Mouse (Mus musculus) MEL (cell line): Measurements from ENCODE around the gene Yeats2. TPM values are rescaled to one million over a fixed set of nuclear protein-coding genes. Genes with fewer than 3 reads are reported as not detected.

Source experiments
- DNase-seq: peaks from one replicate; pipeline ENCODE4 v3.0.0; 2011; ENCODE audit warnings: low read depth, low spot score
- H3K27ac ChIP-seq: 2 replicates; pipeline ENCODE4 v1.5.1; 2012; ENCODE audit warnings: low read depth, mild to moderate bottlenecking, control low read depth, low read length, moderate library complexity; ENCODE audit not compliant: control insufficient read depth
- H3K27me3 ChIP-seq, 2 experiments: fragments of 150-350 bp in 1 of 2; sonication (generic) in 1 of 2; 2 replicates each; pipeline ENCODE4 v1.6.1; 2012; ENCODE audit warnings: low read length in 2 of 2, mild to moderate bottlenecking in 2 of 2, improper control_type of control experiment in 1 of 2, moderate library complexity in 1 of 2; ENCODE audit not compliant: insufficient read depth in 2 of 2, control insufficient read depth in 1 of 2
- H3K36me3 ChIP-seq, 2 experiments: 2 replicates each; pipeline ENCODE4 v1.6.1; 2012 to 2014; ENCODE audit warnings: low read length in 2 of 2, improper control_type of control experiment in 1 of 2, inconsistent platforms in 1 of 2, mild to moderate bottlenecking in 1 of 2; ENCODE audit not compliant: insufficient read depth in 2 of 2, control insufficient read depth in 1 of 2
- H3K4me1 ChIP-seq, 2 experiments: fragments of 150-350 bp in 1 of 2; sonication (generic) in 1 of 2; 2 replicates each; pipeline ENCODE4 v1.6.1; 2012; ENCODE audit warnings: low read length in 2 of 2, improper control_type of control experiment in 1 of 2, mild to moderate bottlenecking in 1 of 2; ENCODE audit not compliant: insufficient read depth in 2 of 2, control insufficient read depth in 1 of 2
- H3K4me3 ChIP-seq, 2 experiments: fragments of 150-350 bp in 1 of 2; sonication (generic) in 1 of 2; 2 replicates each; pipeline ENCODE4 v1.5.1; 2012; ENCODE audit warnings: low read depth in 2 of 2, low read length in 2 of 2, mild to moderate bottlenecking in 2 of 2, moderate library complexity in 2 of 2, control low read depth in 1 of 2, improper control_type of control experiment in 1 of 2; ENCODE audit not compliant: control insufficient read depth in 1 of 2, insufficient read depth in 1 of 2
- H3K79me2 ChIP-seq: 2 replicates; pipeline ENCODE4 v1.6.1; 2012; ENCODE audit warnings: mild to moderate bottlenecking, low read length, moderate library complexity; ENCODE audit not compliant: control insufficient read depth, poor library complexity, insufficient read depth
- H3K9ac ChIP-seq: 2 replicates; pipeline ENCODE4 v1.6.1; 2012; ENCODE audit warnings: low read depth, mild to moderate bottlenecking, control low read depth, low read length, moderate library complexity; ENCODE audit not compliant: control insufficient read depth, poor library complexity, severe bottlenecking
- H3K9me3 ChIP-seq: fragments of 150-350 bp; sonication (generic); replicated peaks from 2 replicates; pipeline ENCODE4 v1.6.1; 2012; ENCODE audit warnings: mild to moderate bottlenecking, low read length, improper control_type of control experiment, moderate library complexity; ENCODE audit not compliant: insufficient read depth
- CTCF ChIP-seq, 3 experiments: IDR thresholded peaks in 2 of 3; conservative IDR thresholded peaks in 1 of 3; 2 replicates each; pipeline ENCODE4 v1.5.1; 2011 to 2012; ENCODE audit warnings: low read length in 3 of 3, low read depth in 2 of 3, mild to moderate bottlenecking in 2 of 3, improper control_type of control experiment in 1 of 3, inconsistent platforms in 1 of 3, mixed read lengths in 1 of 3, moderate library complexity in 1 of 3; ENCODE audit not compliant: control insufficient read depth in 1 of 3, insufficient read depth in 1 of 3, poor library complexity in 1 of 3, severe bottlenecking in 1 of 3
- E2F4 ChIP-seq: IDR thresholded peaks from 2 replicates; pipeline ENCODE4 v1.6.1; 2011; ENCODE audit warnings: low read depth, low read length, improper control_type of control experiment, borderline replicate concordance
- ELF1 ChIP-seq: IDR thresholded peaks from 2 replicates; pipeline ENCODE4 v1.6.1; 2014; ENCODE audit warnings: low read depth, mild to moderate bottlenecking, inconsistent platforms, low read length, improper control_type of control experiment, moderate library complexity
- EP300 ChIP-seq, 2 experiments: IDR thresholded peaks; 2 replicates each; pipeline ENCODE4 v1.6.1; 2011; ENCODE audit warnings: improper control_type of control experiment in 2 of 2, low read length in 2 of 2, low read depth in 1 of 2, mild to moderate bottlenecking in 1 of 2
- ETS1 ChIP-seq: IDR thresholded peaks from 2 replicates; pipeline ENCODE4 v1.6.1; 2012; ENCODE audit warnings: low read depth, mild to moderate bottlenecking, inconsistent platforms, low read length, improper control_type of control experiment, moderate library complexity
- GABPA ChIP-seq: IDR thresholded peaks from 2 replicates; pipeline ENCODE4 v1.6.1; 2012; ENCODE audit warnings: low read depth, mild to moderate bottlenecking, inconsistent platforms, low read length, improper control_type of control experiment, moderate library complexity
- GATA1 ChIP-seq: IDR thresholded peaks from 2 replicates; pipeline ENCODE4 v1.6.1; 2011; ENCODE audit warnings: low read depth, low read length, improper control_type of control experiment
- MEF2A ChIP-seq: IDR thresholded peaks from 2 replicates; pipeline ENCODE4 v1.6.1; 2014; ENCODE audit warnings: low read depth, mild to moderate bottlenecking, inconsistent platforms, low read length, improper control_type of control experiment; ENCODE audit not compliant: poor library complexity, insufficient replicate concordance, severe bottlenecking; ENCODE audit errors: extremely low read depth
- MYB ChIP-seq: IDR thresholded peaks from 2 replicates; pipeline ENCODE4 v1.6.1; 2011; ENCODE audit warnings: mild to moderate bottlenecking, low read depth, low read length, improper control_type of control experiment
- NELFE ChIP-seq: IDR thresholded peaks from 2 replicates; pipeline ENCODE4 v1.6.1; 2011; ENCODE audit warnings: low read depth, low read length, improper control_type of control experiment
- RAD21 ChIP-seq: IDR thresholded peaks from 2 replicates; pipeline ENCODE4 v1.6.1; 2011; ENCODE audit warnings: mild to moderate bottlenecking, low read depth, low read length, improper control_type of control experiment
- SIN3A ChIP-seq: IDR thresholded peaks from 2 replicates; pipeline ENCODE4 v1.6.1; 2012; ENCODE audit warnings: low read length, improper control_type of control experiment, inconsistent platforms
- TAL1 ChIP-seq: IDR thresholded peaks from 2 replicates; pipeline ENCODE4 v1.6.1; 2012; ENCODE audit warnings: mild to moderate bottlenecking, inconsistent platforms, low read length, moderate library complexity, mixed read lengths
- USF2 ChIP-seq, 2 experiments: IDR thresholded peaks; 2 replicates each; pipeline ENCODE4 v1.6.1; 2011 to 2012; ENCODE audit warnings: improper control_type of control experiment in 2 of 2, low read length in 2 of 2, borderline replicate concordance in 1 of 2, inconsistent platforms in 1 of 2, low read depth in 1 of 2, mild to moderate bottlenecking in 1 of 2; ENCODE audit not compliant: insufficient read depth in 1 of 2
- polyA plus RNA-seq, 2 experiments: library from polyadenylated mRNA; stranded (reverse) in 1 of 2; unstranded in 1 of 2; fragments of >175 nt in 1 of 2; fragments of >200 nt in 1 of 2; gene quantifications; 2 replicates each; pipeline versions ENCODE4 v1.2.1 to v1.2.4; 2012; ENCODE audit warnings: low replicate concordance in 2 of 2, low read depth in 1 of 2; ENCODE audit not compliant: insufficient read length in 2 of 2, insufficient read depth in 1 of 2, missing spikeins in 1 of 2
- total RNA-seq: library from RNA; depleted of rRNA; stranded (reverse); fragments of 300-350 nt; gene quantifications from 2 replicates; pipeline ENCODE4 v1.2.3, GENCODE M21; 2012

The Yeats2 gene
- total and polyA plus RNA-seq, 3 experiments, result 12.7 to 23.2 TPM; not detected in 1

- peak; percentile 78 for DNase-seq
- Histone ChIP-seq H3K9me3 (no peaks in the 10 kb centered on the region), H3K4me3 (no peak overlapping the region; a peak in 1 of 4 replicates)
These were observed 41.8 kb upstream of the Yeats2 start for GRCm38 (mm10) chr16:20098866-20099629.

GRCm38 (mm10) chr16:20106996-20107395 lies 33.9 kb upstream of the Yeats2 start:
- H3K9ac ChIP-seq, result no peak overlapping the region
- H3K4me3 ChIP-seq, result no peak overlapping the region
- H3K27ac ChIP-seq, result no peak overlapping the region
- no peaks in the 10 kb centered on the region for H3K9me3 ChIP-seq
- DNase-seq, result no peak
- no peaks in the 10 kb centered on the region for H3K36me3 ChIP-seq
- no peaks in the 10 kb centered on the region for H3K4me1 ChIP-seq
- no peaks in the 10 kb centered on the region for H3K79me2 ChIP-seq
- H3K27me3 ChIP-seq, result no peaks in the 10 kb centered on the region
- no peak for TF ChIP-seq ETS1
- TF ChIP-seq MEF2A, result no peak
- TF ChIP-seq GABPA, result no peak
- no peak for TF ChIP-seq SIN3A
- TF ChIP-seq USF2 (IDR thresholded peaks at IDR 0.05; ENCODE audit: borderline replicate concordance in 1 of 2, insufficient read depth in 1 of 2, low read depth in 1 of 2, low read length in 2 of 2), result no peak
- TF ChIP-seq NELFE, result no peak
- no peak for TF ChIP-seq TAL1
- no peak for TF ChIP-seq MYB

More at GRCm38 (mm10) chr16:20098866-20099629, 41.8 kb upstream of the Yeats2 start:
- H3K4me1 ChIP-seq, result peaks cover 7 to 8% of the 10 kb centered on the region in 2 experiments
- peak overlapping the region; percentile 62; the same call in 1 of the 2 replicates for H3K9ac ChIP-seq
- TF ChIP-seq ETS1, result peak; percentile 53; the same call in 1 of the 2 replicates
- TF ChIP-seq GATA1, result peak; percentile 42; the same call in 1 of the 2 replicates
- TF ChIP-seq EP300 (IDR thresholded peaks at IDR 0.05; ENCODE audit: low read depth in 1 of 2, low read length in 2 of 2), result peak; percentile 32 to 42; a peak in 3 of 4 replicates
- peak; percentile 25 to 44 (median 33); a peak in 5 of 6 replicates for TF ChIP-seq CTCF (IDR thresholded peaks at IDR 0.05 in 2 of 3, conservative IDR thresholded peaks at IDR 0.05 in 1 of 3; ENCODE audit: control insufficient read depth in 1 of 3, insufficient read depth in 1 of 3, low read depth in 2 of 3, low read length in 3 of 3, poor library complexity in 1 of 3, severe bottlenecking in 1 of 3)
- peak; percentile 20 for TF ChIP-seq RAD21
- no peak for TF ChIP-seq E2F4
- TF ChIP-seq GABPA, result no peak
- peak; percentile 60; the same call in 1 of the 2 replicates for TF ChIP-seq ELF1
- TF ChIP-seq, all 39 proteins: peak for 6
- no peaks in the 10 kb centered on the region for H3K27me3 ChIP-seq
- H3K79me2 ChIP-seq, result no peaks in the 10 kb centered on the region; the same call in 1 of the 2 replicates
- H3K27ac ChIP-seq, result peak overlapping the region; percentile 47
- peaks cover 0 to 15% of the 10 kb centered on the region in 2 experiments; a peak in 2 of 4 replicates for H3K36me3 ChIP-seq
